Mouse (Mus musculus) NIH3T3 (cell line): Measurements from ENCODE around the gene Rab4b.

Experiments
- DNase-seq: peaks from one replicate; pipeline ENCODE4 v3.0.0-alpha.2; 2012; ENCODE audit warnings: low read depth

The Rab4b gene

GRCm38 (mm10) chr7:27159882-27160281 lies 18.8 kb downstream of the Rab4b start:
- DNase-seq, result peak; percentile 88

DNA sequence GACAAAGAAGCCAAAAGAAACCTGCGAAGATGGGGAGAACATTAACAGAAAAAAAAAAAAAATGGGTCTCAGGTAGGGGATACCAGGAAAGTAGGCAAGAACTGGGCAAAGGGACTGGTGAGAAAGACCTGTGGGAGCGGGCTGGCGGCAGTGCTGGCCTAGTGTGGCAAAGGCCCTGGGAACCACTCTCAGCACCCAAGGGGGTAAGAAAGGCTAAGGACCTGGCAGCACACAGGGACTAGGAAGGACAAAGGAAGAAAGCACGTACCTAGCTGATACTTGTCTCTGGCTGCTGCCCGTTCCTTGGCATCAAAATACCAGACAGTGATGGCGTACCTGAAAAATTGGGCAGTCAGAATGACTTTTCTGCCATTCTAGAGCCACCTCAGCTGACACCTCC lies 19.4 kb downstream of the Rab4b start:
- no peak for DNase-seq

GRCm38 (mm10) chr7:27158171-27158570 lies 20.5 kb downstream of the Rab4b start:
- no peak for DNase-seq

DNA sequence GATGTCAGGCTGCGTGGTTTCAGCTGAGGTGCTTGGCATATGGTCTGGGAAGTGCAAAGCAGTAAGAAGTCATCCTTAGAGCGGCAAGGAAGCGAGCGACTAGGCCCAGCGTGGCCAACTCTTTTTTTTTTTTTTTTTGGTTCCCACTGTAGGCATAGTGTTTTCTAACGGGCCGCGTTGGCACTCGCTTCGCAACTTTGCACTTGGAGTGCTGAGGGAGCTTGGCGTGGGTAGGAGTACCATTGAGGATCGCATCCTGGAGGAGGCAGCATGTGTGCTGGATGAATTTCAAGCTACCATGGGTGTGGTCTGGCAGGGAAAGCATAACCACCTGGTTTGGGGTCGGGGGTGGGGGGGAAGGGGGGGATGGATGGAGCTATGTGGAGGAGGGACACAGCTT lies 22.7 kb downstream of the Rab4b start:
- no peak for DNase-seq

DNA sequence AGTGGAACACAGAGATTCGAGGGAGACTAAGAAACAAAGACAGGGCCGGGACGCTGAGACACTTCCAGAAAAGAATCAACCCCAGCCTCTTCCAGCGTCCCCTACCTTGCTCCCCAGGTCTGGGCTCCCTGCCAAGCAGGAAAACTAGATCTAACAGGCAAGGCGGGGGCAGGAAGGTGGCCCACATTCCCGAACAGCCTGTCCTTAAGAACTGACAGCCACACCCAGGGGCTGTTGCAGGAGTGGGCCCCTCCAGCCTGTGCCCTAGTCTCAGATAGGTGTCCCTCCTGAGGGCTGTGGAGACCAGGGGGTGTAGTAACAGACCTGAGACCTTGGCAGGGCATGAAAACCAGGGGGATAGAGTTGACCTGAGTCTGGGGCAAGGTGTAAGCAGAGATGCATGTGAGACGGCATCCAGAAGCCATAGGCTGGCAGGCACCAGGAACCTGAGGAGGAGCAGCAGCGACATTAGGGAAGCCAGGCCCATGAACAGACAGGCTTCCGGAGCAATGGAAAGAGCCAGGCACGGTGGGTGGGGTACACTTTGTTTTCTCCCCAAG lies 25.4 kb downstream of the Rab4b start, which contains the start of gene Cyp2t4:
TSS of gene Cyp2t4 (plus strand) at position 510 of the 560 bp plus-strand sequence.
- DNase-seq, result no peak

- no peak for DNase-seq
Observed at GRCm38 (mm10) chr7:27136410-27136996, 42.2 kb downstream of the Rab4b start.

DNA sequence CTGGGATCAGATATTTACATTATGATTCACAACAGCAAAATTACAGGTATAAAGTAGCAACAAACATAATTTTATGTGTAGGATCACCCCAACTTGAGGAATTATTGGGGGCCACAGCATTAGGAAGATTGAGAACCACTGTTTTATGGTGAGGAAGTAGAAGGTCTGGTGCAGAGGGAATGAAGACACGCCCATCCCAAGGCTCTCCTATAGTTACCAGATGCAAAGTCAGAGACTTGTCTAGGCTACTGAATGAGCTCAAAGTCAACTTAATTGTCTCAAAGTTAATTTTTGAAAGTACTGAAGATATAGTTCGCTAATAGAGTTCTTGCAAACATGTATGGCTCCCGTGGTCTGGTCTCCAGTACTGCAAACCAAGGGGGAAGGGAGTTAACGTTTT lies 44.9 kb downstream of the Rab4b start:
- no peak for DNase-seq

GRCm38 (mm10) chr7:27133156-27133555 lies 45.5 kb downstream of the Rab4b start:
- DNase-seq, result no peak

GRCm38 (mm10) chr7:27132588-27132987 lies 46.1 kb downstream of the Rab4b start:
- peak; percentile 71 for DNase-seq

GRCm38 (mm10) chr7:27131387-27131786 lies 47.3 kb downstream of the Rab4b start:
- DNase-seq, result no peak

GRCm38 (mm10) chr7:27130521-27131370 lies 48.0 kb downstream of the Rab4b start:
- no peak for DNase-seq

GRCm38 (mm10) chr7:27129811-27130210 lies 48.9 kb downstream of the Rab4b start:
- no peak for DNase-seq

DNA sequence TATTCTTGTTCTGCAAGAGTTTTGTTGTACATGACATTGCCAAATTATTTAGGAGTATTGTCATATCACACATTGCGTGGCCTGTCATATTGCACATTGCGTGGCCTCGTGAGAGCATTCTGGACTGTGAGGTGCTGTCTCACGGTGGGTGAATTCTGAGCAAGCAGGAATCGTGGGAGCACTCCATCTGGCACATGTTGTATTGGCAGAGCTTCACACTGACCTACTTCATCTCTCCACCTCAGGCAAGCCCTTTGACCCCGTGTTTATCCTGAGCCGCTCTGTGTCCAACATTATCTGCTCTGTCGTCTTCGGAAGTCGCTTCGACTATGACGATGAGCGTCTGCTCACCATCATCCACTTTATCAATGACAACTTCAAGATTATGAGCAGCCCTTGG lies 49.8 kb downstream of the Rab4b start:
- no peak for DNase-seq

DNA sequence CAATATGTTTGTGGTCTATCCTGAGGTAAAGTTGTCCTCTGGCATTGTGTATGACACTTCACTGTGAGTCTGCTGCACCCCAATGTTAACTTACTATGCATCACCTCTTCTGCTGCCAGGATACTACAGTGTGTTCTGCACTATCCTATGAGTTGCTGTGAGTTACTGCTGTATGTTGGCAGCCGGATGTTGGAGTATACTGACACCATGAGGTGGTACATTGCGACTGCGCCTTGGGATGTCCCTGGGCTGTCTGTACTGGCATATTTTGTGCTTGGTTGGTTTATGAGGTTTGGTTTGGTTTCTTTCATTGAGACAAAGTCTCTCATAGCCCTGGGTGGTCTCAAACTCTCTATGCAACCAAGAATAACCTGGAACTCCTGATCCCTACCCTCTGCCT lies 50.5 kb downstream of the Rab4b start:
- DNase-seq, result peak; percentile 64

- no peak for DNase-seq
Observed at GRCm38 (mm10) chr7:27124969-27125368, 53.7 kb downstream of the Rab4b start.

DNA sequence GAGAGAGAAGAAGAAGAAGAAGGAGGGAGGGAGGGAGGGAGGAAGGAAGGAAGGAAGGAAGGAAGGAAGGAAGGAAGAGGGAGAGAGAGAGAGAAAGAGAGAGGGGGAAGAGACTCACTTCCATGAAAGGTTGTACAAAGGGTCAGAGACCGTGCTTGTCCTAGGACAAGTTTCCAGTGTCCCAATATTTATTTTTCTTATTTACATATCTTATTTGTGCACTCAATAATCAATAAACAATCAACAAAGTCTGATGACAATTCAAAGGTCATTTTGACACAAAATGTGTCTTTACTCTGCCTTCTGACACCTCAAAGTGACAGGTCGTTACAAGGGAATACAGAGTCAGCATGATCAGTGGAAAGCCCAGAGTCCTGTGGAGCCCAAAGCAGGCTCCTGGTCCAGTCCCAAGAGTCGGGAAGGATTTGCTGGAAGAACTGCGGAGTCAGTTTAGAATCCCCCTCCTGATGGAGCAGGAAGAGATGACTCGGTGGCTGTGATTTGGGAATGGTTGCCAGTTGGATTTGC lies 54.3 kb downstream of the Rab4b start:
- no peak for DNase-seq

DNA sequence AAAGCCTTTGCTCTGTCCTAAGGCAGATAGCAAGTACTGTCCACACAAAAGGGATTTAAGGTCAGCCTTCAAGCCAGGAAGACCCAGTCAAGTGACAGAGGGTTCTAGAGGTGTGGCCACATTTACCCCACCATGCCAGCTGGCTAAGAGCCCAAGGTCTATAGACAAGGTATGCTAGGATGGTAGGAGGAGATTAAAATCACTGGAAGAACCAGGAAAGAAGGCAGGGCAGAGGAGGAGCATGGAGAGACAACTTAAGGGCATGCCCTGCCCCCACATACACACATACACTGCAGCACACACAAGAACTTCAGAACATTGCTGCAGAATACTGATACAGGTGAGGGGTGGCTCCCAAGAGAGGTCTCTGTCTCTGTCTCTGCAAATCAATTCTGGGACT lies 59.0 kb downstream of the Rab4b start, which contains the start of gene Cyp2f2:
TSS of gene Cyp2f2 (plus strand) at position 234 of the 400 bp plus-strand sequence.
- DNase-seq, result no peak
